Mouse (Mus musculus) c-Kit-negative CD71-positive TER-119-positive erythroid progenitor cells, embryonic 14.5 days (primary cell): ENCODE measurements around the gene Gsc2.
A peak's percentile ranks its signal among the peaks of the same experiment; 100 is the strongest.
"Not testable (repeated sequence)": the region's sequence is repeated elsewhere in the genome, so short reads cannot be mapped to it uniquely, and the experiment has no call there.

Experiments
- DNase-seq: peaks from one replicate; pipeline ENCODE4 v3.0.0-alpha.2; 2013; ENCODE audit warnings: low read depth, low spot score

The Gsc2 gene

GRCm38 (mm10) chr16:17914307-17915249 is at the start of gene Gsc2:
TSS of gene Gsc2 (minus strand) at chr16:17915059.
- no peak for DNase-seq

GRCm38 (mm10) chr16:17962091-17962490 is 47.2 kb upstream of the Gsc2 start:
- DNase-seq: no peak

DNA sequence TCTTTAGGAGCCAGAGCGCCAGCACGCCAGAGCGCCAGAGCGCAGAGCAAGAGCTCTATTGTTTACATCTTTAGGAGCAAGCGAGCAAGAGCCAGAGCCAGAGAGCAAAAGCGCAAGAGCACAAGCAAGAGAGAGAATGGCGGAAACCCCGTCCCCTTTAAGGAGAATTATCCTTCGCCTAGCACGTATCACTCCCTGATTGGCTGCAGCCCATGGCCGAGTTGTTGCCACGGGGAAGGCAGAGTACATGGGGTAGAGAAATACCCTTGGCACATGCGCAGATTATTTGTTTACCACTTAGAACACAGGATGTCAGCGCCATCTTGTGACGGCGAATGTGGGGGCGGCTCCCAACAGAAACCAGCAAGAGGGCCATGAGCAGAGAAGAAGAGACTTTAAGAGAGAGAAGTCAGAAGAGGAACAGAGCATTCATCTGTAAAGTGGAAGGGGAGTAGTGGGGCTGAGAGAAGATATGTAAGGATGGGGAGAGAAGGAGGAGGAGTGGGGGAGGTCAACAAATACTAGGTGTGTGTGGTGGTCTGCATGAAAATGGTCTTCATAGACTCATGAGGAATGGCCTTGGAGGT is 41.3 kb upstream of the Gsc2 start:
- DNase-seq: not testable (repeated sequence)

GRCm38 (mm10) chr16:17951618-17952017 is 36.8 kb upstream of the Gsc2 start:
- no peak for DNase-seq

- DNase-seq: no peak
Measured at GRCm38 (mm10) chr16:17950068-17950467, 35.2 kb upstream of the Gsc2 start.

DNA sequence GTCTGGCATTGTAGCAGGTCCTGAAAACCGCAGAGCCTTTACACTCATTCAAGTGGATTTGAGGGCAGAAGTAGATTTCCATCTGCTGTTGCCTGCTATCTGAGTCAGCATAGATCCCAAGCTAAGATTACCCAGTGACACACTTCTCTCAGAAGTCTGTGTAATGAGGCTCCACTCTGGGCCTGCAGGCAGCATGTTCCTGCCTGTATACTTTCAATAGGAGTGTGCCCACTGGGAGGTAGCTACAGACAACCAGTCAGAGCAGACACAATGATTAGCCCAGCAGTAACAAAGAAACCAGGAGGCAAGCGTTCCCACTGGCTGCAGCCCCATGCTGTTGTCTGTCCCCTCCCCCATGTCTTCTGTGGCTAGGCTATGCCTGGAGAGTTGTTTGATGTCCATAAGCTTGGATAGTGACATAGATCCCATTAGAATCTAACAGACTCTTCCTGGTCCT is 34.6 kb upstream of the Gsc2 start:
- DNase-seq: no peak

- DNase-seq: no peak
Measured at GRCm38 (mm10) chr16:17945081-17945831, 30.4 kb upstream of the Gsc2 start.

- DNase-seq: no peak
Measured at GRCm38 (mm10) chr16:17943466-17943865, 28.6 kb upstream of the Gsc2 start.

DNA sequence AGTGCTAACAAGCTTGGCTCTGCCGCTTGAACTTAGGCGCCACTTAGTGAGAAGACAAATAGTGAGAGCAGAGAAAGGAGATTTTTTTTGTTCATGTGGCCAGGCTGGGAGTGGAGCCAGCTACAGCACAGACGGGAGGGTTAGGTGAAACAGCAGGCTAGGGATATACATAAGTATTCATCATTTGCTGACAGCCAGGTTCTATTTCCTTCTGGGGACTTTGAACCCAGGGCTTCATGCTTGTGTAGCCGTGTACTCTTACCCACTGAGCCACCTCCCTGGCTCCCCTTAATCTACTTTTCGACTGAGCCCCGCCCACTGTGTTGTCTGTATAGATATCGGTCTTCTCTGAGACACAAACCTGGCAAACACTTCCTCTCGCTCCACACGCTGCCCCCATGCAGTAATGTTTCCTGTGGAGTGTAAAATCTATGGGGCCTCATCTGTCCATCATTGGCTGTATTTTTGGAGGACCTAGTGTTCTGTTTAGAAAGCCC is 24.4 kb upstream of the Gsc2 start:
- peak; percentile 40 for DNase-seq

DNA sequence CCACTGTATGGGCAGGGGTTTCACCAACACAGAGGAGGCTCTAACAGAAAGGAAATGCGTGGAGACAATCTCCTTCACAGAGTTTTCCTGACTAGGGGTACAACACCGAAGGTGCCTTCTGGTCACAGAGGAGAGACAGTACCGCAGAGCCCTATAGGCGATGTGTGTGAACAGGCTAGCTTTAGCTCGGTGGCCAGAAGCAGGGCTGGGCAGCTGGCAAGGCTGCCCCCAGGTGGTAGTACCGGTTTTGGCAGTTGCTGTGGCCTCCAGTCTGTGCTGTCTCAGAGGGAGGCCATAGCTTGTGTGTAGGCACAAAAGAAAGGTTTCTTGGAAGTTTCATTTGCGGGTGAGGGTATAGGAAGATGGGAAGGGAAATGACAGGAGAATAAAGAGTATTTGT is 24.0 kb upstream of the Gsc2 start:
- DNase-seq: peak; percentile 52

DNA sequence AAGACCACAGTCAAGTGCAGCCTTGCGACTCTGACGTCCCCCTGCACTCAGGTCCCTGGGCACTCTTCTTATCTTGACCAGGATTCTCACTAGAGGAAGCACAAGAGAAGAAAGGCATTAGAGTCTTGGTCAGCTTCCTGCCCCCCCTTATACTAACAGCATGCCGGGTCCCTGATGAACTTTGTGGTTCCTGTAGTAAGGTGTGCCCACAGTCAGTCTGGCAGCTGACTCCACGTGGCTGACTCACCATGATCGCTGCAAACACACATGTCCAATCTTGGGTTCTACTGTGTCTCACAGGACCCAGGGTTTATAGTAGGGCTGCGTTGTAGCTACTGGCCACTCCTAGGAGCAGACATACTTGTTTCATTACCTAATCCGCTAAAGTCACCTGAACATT is 23.3 kb upstream of the Gsc2 start:
- DNase-seq: no peak

- no peak for DNase-seq
Measured at GRCm38 (mm10) chr16:17936776-17937175, 21.9 kb upstream of the Gsc2 start.

- no peak for DNase-seq
Measured at GRCm38 (mm10) chr16:17934445-17934910, 19.6 kb upstream of the Gsc2 start.

GRCm38 (mm10) chr16:17933594-17934444 is 19.0 kb upstream of the Gsc2 start:
- DNase-seq: no peak

GRCm38 (mm10) chr16:17931906-17932460 is 17.1 kb upstream of the Gsc2 start:
- DNase-seq: no peak

- DNase-seq: no peak
Measured at GRCm38 (mm10) chr16:17929631-17930030, 14.8 kb upstream of the Gsc2 start.

GRCm38 (mm10) chr16:17929211-17929610 is 14.4 kb upstream of the Gsc2 start:
- DNase-seq: no peak

DNA sequence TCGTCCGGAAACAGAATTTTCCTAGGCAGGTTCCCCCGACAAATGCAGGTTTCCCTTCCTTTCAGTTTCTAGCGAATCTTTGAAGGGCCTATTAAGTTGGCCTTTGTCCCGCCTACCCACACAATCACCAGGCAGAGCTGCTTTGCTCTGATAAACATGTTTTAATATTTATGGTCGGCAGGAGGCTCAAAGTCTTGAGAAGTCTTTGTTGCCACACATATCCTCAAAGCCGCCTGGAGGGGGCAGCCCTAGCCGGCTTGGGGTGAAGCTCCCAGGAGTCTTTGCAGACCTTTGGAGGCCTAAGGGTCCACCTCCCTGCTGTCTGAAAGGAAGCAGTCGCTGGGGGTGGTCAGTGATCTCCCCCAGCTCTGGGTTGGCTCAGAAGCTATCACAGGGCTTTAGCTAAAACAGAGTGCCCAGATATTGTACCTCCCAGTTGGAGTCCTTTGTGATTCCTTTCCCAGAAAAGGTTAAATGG is 13.8 kb upstream of the Gsc2 start:
- peak; percentile 40 for DNase-seq

- peak; percentile 59 for DNase-seq
Measured at GRCm38 (mm10) chr16:17928087-17928580, 13.3 kb upstream of the Gsc2 start, which contains the start of gene Slc25a1. TSS of gene Slc25a1 (minus strand) at chr16:17928219.
